Mouse (Mus musculus) embryonic fibroblast, embryonic 13.5 days (primary cell): ENCODE measurements around the gene Olfr1032.
"Not testable (repeated sequence)": the region's sequence is repeated elsewhere in the genome, so short reads cannot be mapped to it uniquely, and the experiment has no call there.

Experiments
- CTCF ChIP-seq: IDR thresholded peaks from 2 replicates; pipeline ENCODE4 v1.5.1; 2011; ENCODE audit warnings: mild to moderate bottlenecking, control low read depth, low read length, moderate library complexity, borderline replicate concordance; ENCODE audit not compliant: insufficient read depth
- POLR2A ChIP-seq: IDR thresholded peaks from 2 replicates; pipeline ENCODE4 v1.6.1; 2011; ENCODE audit warnings: low read depth, mild to moderate bottlenecking, control low read depth, low read length, moderate library complexity

DNA sequence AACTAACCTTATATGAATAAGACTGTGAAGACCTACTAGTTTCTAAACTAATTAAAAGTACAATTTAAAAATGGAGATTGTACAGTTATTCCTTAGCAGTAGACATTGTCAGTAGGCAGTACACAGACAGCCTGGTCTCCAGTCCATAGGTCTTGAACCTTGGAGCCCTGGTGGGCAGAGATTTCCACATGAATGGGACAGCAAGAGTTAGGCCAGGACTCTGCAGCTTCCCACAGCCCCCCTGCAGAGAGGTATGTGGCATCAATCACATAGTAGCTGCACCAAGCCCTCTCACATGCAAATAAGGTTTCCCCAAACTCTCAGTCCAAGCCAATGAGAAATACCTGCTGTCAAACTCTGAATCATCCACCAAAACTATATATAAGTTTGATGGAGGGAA, 45.4 kb downstream of the Olfr1032 start:
- TF ChIP-seq CTCF, POLR2A: not testable (repeated sequence)
